Mouse (Mus musculus) liver, adult 2 months (tissue): ENCODE measurements at regions not wholly inside any gene's neighbourhood (a gene's known extent, or its start where the extent isn't known, plus 50 kb on each side); places are given as distances from the start of the nearest gene placed in this dataset.

ENCODE experiments used
- CTCF ChIP-seq: fragments of 200-500 bp; IDR thresholded peaks from 2 replicates; pipeline ENCODE4 v1.5.1; 2011; ENCODE audit warnings: low read depth, low read length, control low read depth
- POLR2A ChIP-seq: fragments of 200-500 bp; IDR thresholded peaks from 2 replicates; pipeline ENCODE4 v1.6.1; 2011; ENCODE audit warnings: low read length, control low read depth; ENCODE audit not compliant: insufficient read depth; ENCODE audit errors: extremely low read depth

DNA sequence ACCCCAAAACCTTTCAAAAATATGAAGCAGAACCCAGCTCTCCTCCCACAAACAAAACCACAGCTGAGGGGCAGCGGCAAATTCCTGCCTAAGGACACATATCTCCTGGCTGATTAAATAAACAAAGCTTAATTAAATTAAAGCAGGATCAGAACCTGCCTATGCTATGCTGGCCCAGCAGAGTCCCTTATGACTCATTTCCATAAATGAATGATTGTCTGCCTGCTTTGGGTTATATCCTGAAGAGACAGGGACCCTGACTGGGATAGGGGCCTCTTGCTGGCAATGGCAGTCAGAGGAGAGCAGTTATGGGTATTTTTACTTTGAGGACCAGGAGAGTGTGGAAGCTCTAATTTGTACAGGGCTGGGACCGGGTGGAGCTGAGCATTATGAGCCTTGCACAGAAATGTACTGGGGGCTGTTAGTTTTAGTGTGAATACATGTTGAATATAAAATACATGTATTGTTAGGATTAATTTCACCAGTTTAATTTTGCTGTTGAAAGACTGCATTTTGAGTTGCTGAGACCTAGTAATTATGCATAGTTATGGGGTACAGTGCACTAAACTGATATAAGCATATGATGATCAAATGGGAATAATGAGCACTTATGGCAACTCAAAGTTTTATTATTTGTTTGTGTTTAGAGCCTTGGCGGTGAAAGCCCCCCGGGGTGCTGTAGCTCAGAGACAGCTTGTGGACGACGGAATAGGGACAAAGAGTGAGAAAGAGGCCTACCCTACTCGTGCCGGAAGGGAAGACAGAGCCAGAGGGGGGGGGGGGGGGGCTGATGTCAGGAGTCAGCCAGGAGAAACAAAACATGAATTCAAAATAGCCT, 156.7 kb downstream of the Cartpt start:
- TF ChIP-seq POLR2A (no peak), CTCF (no peak)
